Mouse (Mus musculus) layer of hippocampus, adult 9-11 months (tissue): ENCODE data around the gene Dexi.

Source experiments
- DNase-seq: peaks from one replicate; pipeline ENCODE4 v3.0.0; 2022

Gene Dexi

DNA sequence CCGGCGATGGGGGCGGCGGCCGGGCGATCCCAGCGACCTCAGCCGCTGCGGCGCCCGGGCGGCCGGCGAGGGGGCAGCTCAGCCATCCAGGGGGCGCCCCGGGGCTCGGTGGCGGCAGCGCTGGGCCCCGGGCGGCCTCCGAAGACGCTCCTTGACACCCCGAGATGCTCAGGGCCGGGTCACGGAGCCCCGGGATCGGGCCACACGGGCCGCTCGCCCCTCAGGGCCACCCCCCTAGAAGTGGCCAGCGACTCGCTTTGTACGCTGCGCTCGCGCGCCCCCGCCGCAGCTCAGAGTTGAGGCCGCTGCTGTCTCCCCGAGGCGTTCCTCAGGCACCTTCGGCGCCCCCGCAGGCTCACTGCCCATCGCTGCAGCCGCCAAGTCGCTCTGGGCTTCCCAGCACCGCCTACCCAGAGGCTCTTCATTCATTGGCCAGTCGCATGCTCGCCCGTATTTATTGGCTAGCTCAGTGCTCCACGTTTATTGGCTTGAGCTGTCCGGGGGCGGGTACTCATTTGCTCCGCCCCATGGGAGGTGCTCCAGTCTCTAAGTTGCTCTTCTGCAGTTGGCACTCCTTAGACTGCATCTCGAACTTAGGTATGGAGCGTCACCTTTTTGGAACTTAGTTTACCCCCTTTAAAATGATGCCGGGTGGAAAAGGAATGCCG is at the start of gene Dexi:
TSS of gene Dexi (minus strand) at position 357 of the 668 bp plus-strand sequence.
- peak; percentile 99 for DNase-seq

DNA sequence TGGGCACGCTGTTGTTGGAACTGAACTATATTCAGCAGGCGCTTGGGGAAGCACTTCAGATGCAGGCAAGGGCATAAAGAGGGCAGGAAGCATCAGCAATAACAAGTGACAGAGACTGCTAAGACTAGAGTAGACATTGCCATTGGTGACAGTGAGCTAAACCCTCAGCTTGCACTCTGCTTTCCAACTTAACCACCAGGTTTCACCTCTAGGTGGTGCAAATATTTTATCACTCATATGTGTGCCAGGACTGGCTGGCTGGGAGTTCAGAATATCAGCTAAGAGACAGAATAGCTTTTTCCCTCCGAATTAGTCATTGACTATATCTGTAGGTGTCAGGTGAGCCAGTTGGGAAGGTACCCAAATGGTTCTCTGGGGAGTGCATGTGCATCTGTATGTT is 43.7 kb upstream of the Dexi start:
- DNase-seq = no peak

DNA sequence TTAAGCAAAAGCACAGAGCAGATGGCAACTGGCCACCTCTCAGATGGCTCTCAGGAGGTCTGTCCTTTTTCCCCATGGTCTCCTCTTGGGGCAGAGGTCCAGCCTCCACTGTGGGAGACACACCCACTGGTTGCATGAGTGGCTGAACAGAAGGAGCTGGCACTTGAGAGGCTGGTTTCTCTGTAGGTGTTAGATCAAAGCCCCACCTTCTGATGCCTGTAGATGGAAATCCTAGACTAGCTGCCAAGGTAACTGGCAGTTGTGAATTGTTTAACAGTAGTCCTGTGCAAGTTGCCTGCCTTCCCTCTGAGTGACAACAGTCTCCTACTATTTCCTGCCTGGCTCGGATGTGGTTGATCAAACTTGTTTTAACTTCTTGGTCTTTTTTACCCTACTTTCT is 42.3 kb upstream of the Dexi start:
- DNase-seq = no peak

DNA sequence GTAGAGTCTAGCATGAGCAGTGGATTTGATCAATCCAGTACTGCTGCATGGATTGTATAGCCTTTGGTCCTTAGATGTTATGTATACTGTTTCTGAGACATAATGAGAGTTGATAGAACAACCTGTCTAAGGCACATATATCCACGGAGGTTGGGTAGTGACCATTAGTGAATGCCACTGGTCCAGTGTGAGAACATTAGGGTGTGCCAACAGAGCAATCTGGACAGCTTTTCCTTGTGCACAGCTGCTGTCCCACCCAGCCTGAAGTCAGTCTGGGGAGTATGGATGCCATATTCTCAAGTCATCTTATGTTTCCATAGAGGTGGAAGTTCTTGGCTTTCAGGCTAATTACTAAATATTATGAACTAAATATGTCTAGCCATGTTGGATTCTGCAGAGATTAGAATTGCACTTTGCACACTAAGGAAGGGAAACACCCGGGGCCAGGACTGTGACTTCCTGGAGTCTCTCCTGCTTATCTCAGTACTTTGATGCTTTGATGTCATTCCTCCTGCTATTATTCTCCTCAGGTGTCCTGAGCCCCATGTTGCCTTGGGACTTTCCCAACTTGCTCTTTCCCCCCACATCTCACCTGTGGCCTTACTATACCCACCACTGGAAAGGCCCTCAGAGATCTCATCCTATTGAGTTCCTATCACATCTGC is 38.5 kb upstream of the Dexi start:
- no peak for DNase-seq

DNA sequence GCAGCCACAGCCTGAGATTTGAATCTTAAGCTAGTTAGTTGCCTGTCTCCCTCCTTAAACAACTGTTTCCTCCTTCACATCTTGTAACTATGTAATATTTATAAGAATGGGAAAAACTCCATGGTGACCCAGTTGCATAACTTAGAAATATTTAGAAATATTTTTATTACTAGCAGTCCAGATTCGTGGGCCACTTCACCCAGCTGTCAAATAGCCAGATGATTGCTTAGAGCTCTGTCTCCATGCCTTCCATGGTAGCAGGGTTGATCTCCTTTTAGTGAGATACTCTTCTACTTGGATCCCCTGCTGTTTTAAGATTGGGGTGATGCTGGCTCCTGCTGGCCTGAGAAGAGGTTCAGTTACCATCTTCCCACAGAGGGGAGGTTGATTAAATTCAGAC is 35.5 kb upstream of the Dexi start:
- no peak for DNase-seq

DNA sequence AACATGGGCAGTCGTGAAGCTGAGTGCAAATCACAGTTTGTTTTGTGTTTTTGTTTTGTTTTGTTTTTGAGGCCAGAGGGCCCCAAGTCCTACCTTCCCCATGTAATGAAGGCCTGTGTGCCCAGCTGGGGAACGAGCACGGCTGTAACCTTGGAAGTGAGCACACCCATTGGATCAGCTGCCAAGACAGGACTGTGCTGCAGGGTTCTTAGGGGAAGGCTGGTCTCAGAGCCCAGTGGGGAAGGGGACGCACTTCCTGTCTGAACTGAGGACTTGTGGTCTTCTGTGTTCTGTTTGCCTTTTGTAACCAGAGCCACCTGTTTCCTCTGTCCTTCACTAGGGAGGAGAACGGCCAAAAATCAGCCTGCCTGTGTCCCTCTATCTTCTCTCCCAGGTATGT is 34.7 kb upstream of the Dexi start:
- DNase-seq = no peak

DNA sequence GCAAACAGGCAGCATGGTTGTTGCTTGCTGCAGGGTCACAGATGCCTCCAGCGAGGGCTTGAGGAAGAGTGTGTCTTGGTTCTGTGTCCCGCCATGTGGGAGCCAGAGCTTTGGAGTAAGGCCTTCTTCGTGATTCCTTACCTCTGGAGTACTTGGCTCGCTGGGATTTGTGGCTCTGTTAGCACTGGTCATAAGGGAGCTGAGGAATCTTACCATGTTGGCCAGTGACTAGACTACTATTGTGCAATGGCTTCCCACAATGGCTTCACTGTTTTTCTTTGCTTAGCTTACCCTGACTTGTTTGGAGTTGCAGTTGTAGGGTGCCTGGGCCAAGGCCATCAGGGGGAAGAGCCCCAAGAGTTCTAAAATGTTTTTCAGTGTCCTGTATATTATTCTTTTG is 33.1 kb upstream of the Dexi start:
- DNase-seq = no peak

DNA sequence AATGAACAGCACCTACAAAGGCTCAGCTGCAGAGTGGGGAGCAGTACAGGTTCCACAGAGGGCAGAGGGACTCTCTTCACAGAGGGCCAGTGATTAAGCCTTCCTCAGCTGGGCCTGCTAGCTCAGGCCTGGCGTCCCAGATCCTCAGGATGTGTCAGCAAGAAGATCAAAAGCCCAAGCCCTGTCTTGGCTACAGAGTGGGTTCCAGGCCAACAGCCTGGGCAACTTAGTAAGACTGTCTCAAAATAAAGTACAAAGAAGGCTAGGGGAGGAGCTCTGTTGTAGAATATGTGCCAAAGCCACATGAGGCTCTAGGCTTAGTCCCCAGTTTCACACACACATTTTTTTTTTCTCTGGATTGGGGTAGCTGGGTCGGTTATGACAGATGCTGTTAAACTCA is 32.1 kb upstream of the Dexi start:
- DNase-seq = peak; percentile 23

DNA sequence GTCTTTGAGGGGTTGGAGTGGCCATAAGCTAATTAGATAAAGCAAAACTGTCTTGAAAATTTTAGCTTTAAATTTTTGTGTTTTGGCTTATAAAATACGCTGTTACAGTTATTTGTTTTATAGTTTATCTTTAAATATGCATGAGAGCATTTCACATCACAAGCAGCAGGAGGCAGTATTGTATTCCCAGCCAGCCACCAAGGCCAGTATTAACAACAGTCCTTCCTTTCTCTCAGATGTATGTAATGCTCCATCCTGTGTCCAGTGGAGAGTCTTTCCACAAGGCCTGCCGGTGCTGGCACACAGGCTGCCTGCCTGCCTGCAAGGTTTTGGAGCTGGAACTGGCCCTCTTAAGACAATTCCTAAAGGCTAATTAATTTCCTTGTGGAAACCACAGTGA is 29.0 kb upstream of the Dexi start:
- DNase-seq = no peak

DNA sequence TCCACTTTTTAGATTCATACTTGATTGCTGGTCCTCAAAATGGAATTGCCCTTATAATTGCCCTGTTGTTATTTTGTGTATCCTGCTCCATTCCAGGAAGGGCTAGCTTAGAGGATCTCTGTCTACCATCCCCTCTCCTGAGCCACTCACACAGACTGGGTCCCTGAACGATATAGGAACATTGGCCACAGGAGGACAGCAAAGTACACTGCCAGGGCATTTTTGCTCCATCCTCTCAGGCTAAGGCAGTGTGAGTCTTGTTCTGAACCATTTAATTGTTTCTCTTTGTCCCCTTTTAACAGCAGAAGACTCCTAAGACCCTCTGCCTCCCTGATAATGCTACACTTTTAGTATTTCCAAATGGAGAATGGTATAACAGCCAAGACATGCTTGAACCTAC is 27.9 kb upstream of the Dexi start:
- no peak for DNase-seq

DNA sequence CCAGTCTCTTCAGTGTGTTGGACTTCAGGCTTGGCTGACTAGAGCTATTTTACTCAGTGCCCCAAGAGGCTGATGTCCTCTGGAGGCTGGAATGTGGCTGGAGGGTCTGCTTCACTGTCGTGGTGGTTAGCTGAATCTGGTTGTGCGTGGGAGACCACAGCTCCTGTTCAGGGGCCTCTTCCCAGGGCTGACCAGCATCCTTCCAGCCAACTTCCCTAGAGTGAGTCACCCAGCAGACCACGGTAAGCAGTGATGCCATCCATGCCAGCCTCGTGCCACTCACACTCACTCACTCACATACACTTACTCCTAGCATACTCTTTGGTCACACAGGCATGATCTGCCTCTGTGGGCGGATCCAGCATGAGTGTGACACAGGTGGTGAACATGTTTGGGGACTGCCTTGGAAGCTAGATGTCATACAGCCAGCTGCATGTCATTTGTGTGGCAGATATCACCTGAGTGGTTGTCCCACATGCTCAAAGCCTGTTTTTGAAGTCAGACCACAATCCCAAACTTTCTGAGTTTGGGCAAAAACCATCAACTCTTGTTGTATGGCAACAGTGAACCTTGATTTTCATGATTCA is 27.0 kb upstream of the Dexi start:
- DNase-seq = no peak

DNA sequence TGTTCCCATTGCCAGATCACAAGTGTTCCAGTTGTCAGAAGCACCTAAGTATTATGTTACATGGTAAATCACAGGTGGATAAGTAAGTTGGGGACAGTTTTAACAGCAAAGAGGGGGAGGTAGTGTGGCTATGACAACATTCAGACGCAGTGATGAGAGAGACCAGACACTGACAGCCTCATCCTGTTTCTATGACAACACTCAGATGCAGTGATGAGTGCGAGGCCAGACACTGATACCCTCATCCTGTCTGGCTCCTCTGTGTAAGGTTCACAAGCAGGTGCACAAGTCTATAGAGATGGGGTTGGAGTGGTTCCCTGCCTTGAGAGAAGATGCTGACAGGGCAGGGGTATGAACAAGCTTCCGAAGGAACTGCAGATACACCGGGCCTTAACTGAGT is 24.3 kb upstream of the Dexi start:
- no peak for DNase-seq

DNA sequence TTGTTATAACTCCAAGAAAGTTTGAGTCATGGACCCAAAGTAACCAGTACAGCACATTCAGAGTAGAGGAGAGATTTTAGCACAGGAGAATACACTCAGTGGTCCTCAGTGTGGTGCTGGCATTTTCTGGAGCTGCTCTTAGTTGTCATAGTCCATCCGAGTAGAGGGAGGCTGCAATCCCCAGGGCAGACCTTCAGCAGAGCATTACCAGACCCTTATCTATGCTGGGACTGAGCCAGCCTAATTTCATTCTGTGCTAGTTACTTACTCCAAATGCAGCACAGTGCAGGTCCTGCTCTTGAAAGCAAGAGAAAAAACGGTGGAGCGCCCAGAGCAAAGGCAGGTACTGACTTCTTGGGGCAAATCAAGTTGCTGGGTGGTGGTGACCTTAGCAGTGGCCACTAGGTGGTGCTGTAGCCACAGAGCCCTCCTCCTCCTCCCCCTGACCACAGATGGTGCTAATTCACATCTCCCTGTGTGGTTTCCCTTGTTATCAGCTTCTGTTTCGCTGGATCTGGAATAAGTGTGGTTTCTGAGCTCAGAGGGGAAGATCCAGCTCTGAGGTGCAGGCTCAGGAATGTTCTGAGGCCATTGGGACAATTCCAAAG is 22.5 kb upstream of the Dexi start:
- DNase-seq = peak; percentile 53

DNA sequence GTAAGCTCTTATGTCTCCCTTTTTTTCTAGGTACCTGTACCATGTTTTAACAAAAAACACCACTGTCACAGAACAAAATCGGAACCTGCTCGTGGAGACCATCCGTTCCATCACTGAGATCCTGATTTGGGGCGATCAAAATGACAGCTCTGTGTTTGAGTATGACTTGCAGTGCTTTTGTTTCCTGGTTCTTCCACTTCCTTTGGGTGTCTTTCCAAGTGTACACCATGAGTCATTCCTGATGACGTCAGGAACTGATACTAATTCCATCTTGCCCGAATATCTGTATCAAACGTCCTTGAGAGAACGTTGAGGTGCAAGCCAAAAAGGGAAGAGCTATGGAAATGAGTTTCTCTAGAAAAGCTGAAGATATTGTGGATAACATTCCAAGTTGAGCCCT is 17.1 kb upstream of the Dexi start:
- no peak for DNase-seq

DNA sequence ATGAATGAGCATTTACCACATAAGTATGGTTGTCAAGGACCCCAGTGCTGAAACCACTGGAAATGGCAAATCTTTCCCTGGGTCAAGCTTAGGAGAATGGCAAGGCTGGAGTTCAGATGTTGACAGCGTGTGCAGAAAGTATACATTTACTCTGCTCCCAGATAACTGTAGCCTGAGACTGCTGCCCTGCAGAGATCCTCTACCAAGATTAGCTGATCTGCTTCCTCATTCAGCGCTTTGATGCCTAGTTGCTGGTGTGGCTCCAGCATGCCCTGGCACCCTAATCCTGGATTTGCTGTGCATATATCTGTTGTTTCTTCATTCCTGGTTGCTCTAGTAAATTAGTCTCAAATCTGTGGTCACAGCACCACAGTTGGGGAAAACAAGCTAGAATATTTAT is 11.0 kb upstream of the Dexi start:
- no peak for DNase-seq

DNA sequence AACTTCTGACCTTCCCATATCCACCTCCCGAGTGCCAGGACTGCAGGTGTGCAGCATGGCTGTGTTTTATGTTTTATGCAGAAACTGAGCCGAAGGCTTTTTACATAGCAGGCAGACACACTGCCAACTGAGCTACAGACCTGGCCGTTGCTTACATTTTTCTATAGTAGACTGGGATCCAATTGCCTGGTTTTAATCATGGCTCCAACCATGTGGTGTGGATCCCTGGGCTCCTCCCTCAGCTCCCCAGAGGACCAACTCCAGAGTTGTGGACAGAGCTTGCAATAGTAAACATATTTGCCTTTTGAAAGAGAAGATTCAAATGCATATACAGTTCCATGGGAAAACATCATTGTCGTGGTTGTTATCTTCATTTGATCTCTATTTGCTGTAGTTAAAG is 8.7 kb upstream of the Dexi start:
- no peak for DNase-seq

DNA sequence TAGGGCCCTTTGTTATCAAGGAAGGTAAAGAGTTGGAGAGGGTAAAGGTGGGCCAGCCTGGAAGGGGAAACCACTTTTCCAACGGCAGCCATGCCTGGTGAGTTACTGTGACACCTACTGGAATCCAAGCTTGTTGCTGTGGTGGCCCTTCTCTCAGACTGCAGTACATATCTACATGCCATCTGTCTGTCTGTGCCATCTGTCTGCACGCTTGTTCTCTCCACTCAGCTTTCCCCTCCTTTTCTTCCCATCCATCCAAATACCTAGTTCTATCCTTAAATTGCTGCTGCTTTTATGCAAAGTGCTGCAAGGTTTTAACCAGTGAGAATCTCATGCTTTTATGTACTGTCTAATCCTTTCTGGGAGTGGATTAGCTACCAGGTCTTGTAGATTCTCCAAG is 6.7 kb upstream of the Dexi start:
- peak; percentile 67 for DNase-seq

DNA sequence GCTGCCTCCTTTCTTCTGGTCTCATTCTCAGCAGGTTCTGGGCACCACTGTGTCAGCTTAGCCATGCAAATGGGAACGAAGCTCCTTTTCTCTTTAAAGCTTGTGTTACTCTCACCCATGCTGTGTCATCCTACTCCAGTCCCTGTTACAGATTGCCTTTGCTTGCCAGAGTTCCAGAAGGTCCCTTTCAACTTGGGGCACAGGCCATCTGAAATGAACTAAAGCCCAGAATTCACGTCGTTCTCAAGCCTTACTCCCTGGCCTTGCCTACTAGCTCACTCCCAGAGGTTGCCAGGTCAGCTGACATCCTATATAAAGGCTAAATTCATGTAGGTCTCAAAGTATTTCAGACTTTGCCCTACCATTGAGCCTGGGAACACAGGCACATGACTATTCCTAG is 6.1 kb upstream of the Dexi start:
- DNase-seq = no peak

DNA sequence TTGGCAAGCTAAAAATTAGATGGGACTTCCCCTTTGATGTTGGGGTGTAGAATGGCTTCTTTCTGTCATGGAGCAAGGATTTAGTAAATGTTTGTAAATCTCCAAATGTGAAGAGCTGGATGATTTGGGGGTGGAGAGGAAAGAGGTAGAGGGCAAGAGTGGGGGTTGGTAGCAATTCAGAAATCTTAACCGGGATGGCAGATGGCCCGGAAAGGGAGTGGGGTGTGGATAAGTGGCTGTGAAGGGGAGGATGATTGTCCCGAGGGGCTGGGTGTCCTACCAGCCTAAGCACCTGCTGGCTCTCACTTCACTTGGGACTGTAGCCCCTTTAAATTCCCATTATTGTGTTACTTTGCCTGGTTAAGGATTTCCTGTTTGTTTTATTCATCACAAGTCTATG is 4.0 kb upstream of the Dexi start:
- DNase-seq = no peak

DNA sequence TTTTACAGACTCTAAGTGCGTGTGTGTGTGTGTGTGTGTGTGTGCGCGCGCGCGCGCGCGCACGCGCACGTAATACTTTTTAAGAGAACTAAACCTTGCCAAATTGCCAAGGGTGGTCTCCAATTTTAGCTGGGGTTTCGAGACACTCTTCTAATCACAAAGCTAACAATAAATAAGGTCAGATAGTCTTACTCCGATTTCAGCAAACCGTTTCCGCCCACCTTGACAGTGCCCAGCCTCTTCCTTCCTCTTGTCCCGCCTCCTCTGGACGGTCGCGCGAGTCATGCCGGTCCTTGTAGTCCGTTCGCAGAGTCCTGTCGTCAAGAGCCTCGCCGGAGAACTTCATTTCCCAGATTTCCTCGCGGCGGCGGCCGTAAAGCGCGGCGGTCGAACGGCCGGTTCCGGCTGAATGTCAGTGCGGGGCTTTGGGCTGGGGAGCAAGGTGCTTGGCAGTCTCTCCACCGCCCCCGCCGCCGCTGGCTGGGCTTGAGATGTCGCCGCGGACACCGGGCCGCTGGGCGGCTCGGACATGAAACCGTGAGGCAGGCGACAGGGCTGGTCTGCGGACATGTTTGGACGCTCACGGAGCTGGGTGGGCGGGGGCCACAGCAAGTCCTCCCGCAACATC is 2.3 kb upstream of the Dexi start, which contains the start of gene Clec16a:
TSS of gene Clec16a (plus strand) at position 345 of the 628 bp plus-strand sequence.
- DNase-seq = peak; percentile 96

DNA sequence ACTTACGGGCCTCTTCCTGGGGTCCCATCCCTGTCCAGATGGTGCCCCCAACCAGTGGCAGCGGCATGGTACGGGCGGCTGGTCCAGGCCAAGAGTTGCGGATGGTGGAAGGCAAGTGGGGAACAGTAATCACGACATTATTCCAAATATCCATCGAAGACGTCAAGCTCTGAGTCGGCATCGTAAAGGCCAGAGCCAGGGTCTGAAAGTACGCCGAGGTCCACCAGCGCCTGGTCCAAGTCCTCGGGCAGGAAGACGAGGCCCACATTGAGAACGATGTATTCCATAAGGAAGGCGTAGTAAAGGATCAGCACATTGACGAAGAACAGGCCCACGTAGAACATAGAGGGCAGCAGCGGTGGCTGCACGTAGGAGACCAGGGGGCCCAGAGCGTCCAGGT is 588 bp downstream of the Dexi start:
- no peak for DNase-seq

DNA sequence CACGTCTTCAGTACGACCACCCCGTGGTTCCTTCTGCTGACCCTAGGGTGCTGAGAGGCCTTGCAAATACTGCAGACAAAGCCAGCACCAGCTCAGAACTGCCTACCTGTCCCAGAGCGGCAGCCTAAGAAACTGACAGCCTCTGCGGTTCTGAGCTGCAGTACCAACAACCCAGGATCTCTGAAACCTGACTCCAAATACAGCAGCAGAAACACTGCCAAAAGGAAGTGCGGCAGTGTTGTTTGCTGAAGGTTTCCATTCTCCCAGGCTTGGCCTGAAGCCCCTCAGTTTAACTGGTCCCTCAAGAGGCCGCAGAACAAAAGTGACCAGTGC is 1.3 kb downstream of the Dexi start:
- DNase-seq = no peak

DNA sequence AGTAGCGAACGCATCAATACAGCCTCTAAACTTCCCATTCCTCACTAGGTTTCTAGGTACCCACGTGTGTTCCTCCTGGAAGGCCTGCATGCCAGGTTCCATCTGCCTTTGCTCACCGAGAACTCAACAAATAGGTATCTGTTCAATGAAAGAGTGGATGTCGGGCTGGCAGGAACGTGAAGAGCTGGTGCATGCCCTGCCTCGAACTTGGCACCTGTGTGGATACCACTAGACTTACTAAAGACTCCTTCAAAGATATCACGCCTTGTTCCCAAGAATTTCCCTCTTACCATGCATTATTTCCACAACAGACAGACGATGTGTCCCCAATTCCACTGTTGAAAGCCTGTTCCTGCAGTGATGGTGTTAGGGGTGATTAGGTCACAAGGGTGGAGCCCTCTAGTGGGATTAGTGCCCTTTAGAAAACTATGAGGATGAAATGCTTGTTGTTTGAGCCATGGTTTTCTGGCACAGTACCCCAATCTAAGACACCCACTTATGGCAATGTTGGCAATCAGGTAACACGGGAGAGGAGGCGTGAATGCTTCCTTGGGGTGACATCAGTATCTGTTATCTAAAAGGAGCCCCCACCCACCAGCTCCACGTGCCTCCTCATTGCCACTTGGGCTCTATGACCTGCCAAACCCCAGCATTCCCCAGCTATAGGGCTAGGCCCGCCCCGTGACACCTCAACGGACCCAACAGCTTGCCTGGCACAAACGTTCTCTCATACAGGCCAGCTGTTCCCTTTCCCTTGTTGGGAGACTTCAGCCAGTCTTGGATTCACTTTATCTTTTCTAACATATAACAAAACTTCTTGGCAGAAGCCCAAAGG is 1.9 kb downstream of the Dexi start:
- no peak for DNase-seq
